Mouse (Mus musculus): ENCODE measurements around the gene Ttf2. TPM values are rescaled to one million over a fixed set of nuclear protein-coding genes. Genes with fewer than 3 reads are reported as not detected.

The Ttf2 gene
- polyA plus RNA-seq, 1 experiment = 5.2 TPM

DNA sequence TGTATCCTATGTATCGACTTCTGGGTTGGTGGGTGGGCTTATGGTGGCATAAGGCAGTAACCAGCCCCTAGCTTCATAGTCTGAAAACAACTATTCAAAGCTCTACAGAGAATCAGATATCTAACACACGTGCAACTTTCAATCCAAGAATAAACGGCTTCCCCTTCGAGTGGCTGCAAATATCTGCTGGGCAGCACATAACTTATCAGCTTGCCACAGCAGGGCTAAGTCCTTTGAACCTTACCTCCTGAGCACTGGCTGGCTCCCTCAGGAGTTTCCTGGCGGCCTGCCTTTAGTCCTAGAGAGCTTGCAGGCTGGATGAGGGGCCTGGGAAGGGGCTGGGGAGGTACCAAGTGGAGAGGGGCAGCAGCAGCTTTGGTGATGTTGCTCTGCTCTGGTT is 8.5 kb downstream of the Ttf2 start:
- no peaks in the 10 kb centered on the region for H3K79me2 ChIP-seq (ENCODE audit: control insufficient read depth, insufficient read depth)
- H3K36me3 ChIP-seq (ENCODE audit: control insufficient read depth, insufficient read depth) = peaks cover 14% of the 10 kb centered on the region
- no peak overlapping the region for H3K4me2 ChIP-seq (ENCODE audit: low read depth)
- no peaks in the 10 kb centered on the region for H3K27me3 ChIP-seq (ENCODE audit: control insufficient read depth, insufficient read depth, insufficient read length)
- no peak overlapping the region for H3K4me3 ChIP-seq
- no peak for TF ChIP-seq POLR2AphosphoS2 (IDR thresholded peaks at IDR 0.05; ENCODE audit: insufficient read length, low read depth)
- no peak for TF ChIP-seq CEBPB (IDR thresholded peaks at IDR 0.05; ENCODE audit: insufficient read depth, poor library complexity, severe bottlenecking)
- TF ChIP-seq TCF12 (IDR thresholded peaks at IDR 0.05; ENCODE audit: insufficient read depth, poor library complexity, severe bottlenecking) = no peak
- no peak for TF ChIP-seq SRF (IDR thresholded peaks at IDR 0.05; ENCODE audit: control insufficient read depth, insufficient read length, low read depth)
- TF ChIP-seq E2F4 (IDR thresholded peaks at IDR 0.05; ENCODE audit: insufficient read depth) = no peak
- TF ChIP-seq MAX (IDR thresholded peaks at IDR 0.05; ENCODE audit: low read depth) = no peak
- TF ChIP-seq MYOD1 (IDR thresholded peaks at IDR 0.05; ENCODE audit: control insufficient read depth in 1 of 3, insufficient read length in 2 of 3, low read depth in 2 of 3) = no peak
- TF ChIP-seq POLR2A (IDR thresholded peaks at IDR 0.05; ENCODE audit: insufficient read length, low read depth) = no peak
- TF ChIP-seq TCF3 (IDR thresholded peaks at IDR 0.05; ENCODE audit: insufficient read length, low read depth) = no peak
- TF ChIP-seq REST (IDR thresholded peaks at IDR 0.05; ENCODE audit: insufficient read depth, insufficient read length) = no peak
- TF ChIP-seq MYOG (IDR thresholded peaks at IDR 0.05; ENCODE audit: control insufficient read depth in 1 of 3, insufficient read depth in 1 of 3, insufficient read length in 2 of 3, low read depth in 2 of 3) = no peak
- no peak overlapping the region for H3ac ChIP-seq (ENCODE audit: control insufficient read depth, insufficient read length)

DNA sequence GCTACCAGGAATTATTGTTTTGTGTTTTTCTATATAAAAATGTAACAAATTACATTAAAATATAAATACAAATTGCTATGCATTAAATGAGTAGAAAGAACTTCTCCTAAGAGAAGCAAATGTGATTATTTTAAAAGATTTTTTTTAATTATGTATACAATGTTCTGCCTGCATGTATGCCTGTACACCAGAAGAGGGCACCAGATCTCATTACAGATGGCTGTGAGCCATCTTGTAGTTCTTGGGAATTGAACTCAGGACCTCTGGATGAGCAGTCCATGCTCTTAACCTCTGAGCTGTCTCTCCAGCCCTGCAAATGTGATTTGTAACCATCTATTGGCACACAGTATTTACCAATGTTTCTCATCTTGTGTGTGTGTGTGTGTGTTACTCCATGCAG is 14.8 kb downstream of the Ttf2 start:
- TF ChIP-seq POLR2AphosphoS2 (IDR thresholded peaks at IDR 0.05; ENCODE audit: insufficient read length, low read depth) = no peak
- no peak for TF ChIP-seq USF1 (IDR thresholded peaks at IDR 0.05; ENCODE audit: low read depth)
- no peak for TF ChIP-seq MYOD1 (IDR thresholded peaks at IDR 0.05; ENCODE audit: control insufficient read depth in 1 of 3, insufficient read length in 2 of 3, low read depth in 2 of 3)
- no peaks in the 10 kb centered on the region for H3K79me2 ChIP-seq (ENCODE audit: control insufficient read depth, insufficient read depth)
- no peak overlapping the region for H3K4me3 ChIP-seq
- no peaks in the 10 kb centered on the region for H3K27me3 ChIP-seq (ENCODE audit: control insufficient read depth, insufficient read depth, insufficient read length)
- no peak overlapping the region for H3ac ChIP-seq (ENCODE audit: control insufficient read depth, insufficient read length)
- H3K36me3 ChIP-seq (ENCODE audit: control insufficient read depth, insufficient read depth) = peaks cover 9% of the 10 kb centered on the region
- no peak overlapping the region for H3K4me2 ChIP-seq (ENCODE audit: low read depth)

DNA sequence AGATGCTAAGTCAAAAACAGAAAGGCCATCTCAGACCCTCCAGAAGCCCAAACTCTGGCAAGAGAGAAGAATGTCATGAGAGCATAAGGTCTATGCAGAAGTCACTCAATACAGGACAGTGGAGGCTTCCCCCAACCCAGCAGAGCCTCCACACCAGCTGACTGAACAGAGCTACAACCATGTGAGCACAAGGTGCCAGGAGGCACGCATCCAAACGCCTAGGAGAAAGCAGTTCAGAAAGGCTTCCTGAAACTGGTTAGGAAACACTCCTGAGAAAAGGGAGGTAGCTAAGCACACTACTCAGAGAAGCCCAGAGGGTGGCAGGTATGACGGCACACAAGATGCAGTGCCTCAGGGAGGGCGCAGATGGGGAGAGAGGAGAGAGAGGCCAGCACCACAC is 17.9 kb downstream of the Ttf2 start:
- Histone ChIP-seq H3K4me3 (no peak overlapping the region), H3K79me2 (ENCODE audit: control insufficient read depth, insufficient read depth) (no peaks in the 10 kb centered on the region), H3K4me2 (ENCODE audit: low read depth) (no peak overlapping the region), H3K36me3 (ENCODE audit: control insufficient read depth, insufficient read depth) (peaks cover 15% of the 10 kb centered on the region), H3ac (ENCODE audit: control insufficient read depth, insufficient read length) (no peak overlapping the region), H3K27me3 (ENCODE audit: control insufficient read depth, insufficient read depth, insufficient read length) (no peaks in the 10 kb centered on the region)
- TF ChIP-seq POLR2AphosphoS2 (IDR thresholded peaks at IDR 0.05; ENCODE audit: insufficient read length, low read depth) (no peak), TCF3 (IDR thresholded peaks at IDR 0.05; ENCODE audit: insufficient read length, low read depth) (no peak), POLR2A (IDR thresholded peaks at IDR 0.05; ENCODE audit: insufficient read length, low read depth) (no peak), MYOD1 (IDR thresholded peaks at IDR 0.05; ENCODE audit: control insufficient read depth in 1 of 3, insufficient read length in 2 of 3, low read depth in 2 of 3) (no peak), REST (IDR thresholded peaks at IDR 0.05; ENCODE audit: insufficient read depth, insufficient read length) (no peak), MAX (IDR thresholded peaks at IDR 0.05; ENCODE audit: low read depth) (no peak)

DNA sequence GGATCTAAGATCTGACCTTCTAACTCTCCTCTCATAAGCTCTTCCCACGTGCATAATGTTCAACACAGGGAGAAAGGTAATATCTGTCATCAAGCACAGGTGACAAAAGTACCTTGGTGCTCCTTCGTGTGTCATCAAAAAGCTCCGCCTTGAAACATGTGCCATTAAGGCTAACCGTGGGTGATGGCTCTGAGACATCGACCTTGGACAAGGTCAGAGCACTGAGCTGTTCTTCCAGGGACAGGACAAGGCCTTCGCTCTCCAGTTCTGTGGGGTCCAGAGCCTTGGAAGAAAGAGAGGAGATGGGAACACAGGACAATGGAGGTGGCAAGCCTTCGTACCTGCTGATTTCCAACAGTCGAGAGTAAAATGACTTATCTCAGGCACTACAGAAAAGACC is 22.2 kb downstream of the Ttf2 start:
- Histone ChIP-seq H3K4me2 (ENCODE audit: low read depth) (no peak overlapping the region), H3K36me3 (ENCODE audit: control insufficient read depth, insufficient read depth) (peaks cover 13% of the 10 kb centered on the region), H3K27me3 (ENCODE audit: control insufficient read depth, insufficient read depth, insufficient read length) (no peaks in the 10 kb centered on the region), H3K79me2 (ENCODE audit: control insufficient read depth, insufficient read depth) (no peaks in the 10 kb centered on the region), H3K4me3 (no peak overlapping the region), H3ac (ENCODE audit: control insufficient read depth, insufficient read length) (no peak overlapping the region)
- no peak for TF ChIP-seq MYOD1 (IDR thresholded peaks at IDR 0.05; ENCODE audit: control insufficient read depth in 1 of 3, insufficient read length in 2 of 3, low read depth in 2 of 3)
- TF ChIP-seq REST (IDR thresholded peaks at IDR 0.05; ENCODE audit: insufficient read depth, insufficient read length) = no peak
- no peak for TF ChIP-seq CEBPB (IDR thresholded peaks at IDR 0.05; ENCODE audit: insufficient read depth, poor library complexity, severe bottlenecking)
- no peak for TF ChIP-seq TCF12 (IDR thresholded peaks at IDR 0.05; ENCODE audit: insufficient read depth, poor library complexity, severe bottlenecking)
- no peak for TF ChIP-seq E2F4 (IDR thresholded peaks at IDR 0.05; ENCODE audit: insufficient read depth)
- no peak for TF ChIP-seq MAX (IDR thresholded peaks at IDR 0.05; ENCODE audit: low read depth)
- no peak for TF ChIP-seq MYOG (IDR thresholded peaks at IDR 0.05; ENCODE audit: control insufficient read depth in 1 of 3, insufficient read depth in 1 of 3, insufficient read length in 2 of 3, low read depth in 2 of 3)
- TF ChIP-seq USF1 (IDR thresholded peaks at IDR 0.05; ENCODE audit: low read depth) = no peak
- no peak for TF ChIP-seq SRF (IDR thresholded peaks at IDR 0.05; ENCODE audit: control insufficient read depth, insufficient read length, low read depth)
- TF ChIP-seq POLR2AphosphoS2 (IDR thresholded peaks at IDR 0.05; ENCODE audit: insufficient read length, low read depth) = no peak
- TF ChIP-seq TCF3 (IDR thresholded peaks at IDR 0.05; ENCODE audit: insufficient read length, low read depth) = no peak

DNA sequence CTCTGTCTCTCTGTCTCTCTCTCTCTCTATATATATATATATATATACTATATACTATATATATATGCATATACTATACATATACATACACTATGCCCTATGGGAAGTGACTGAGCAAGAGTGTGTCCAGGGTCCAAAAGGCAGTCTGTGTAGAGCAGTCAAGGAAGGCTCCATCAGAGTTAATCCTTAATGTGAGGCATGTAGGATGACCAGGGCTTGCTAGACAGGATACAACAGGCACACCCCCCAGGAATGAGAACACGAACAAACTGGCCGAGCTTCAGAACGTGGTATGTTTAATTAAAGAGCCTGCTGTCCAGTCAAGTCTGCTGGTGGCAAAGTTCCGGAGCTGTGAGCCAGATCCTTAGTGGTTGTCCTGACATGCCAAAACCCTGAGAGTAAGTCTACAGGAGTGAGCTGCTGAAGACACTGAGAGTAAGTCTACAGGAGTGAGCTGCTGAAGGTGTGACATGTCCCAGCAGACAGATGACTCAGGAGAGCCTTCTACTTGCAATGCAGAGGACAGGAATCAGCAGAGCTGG is 28.9 kb downstream of the Ttf2 start:
- H3K36me3 ChIP-seq (ENCODE audit: control insufficient read depth, insufficient read depth) = peaks cover 11% of the 10 kb centered on the region
- H3K4me3 ChIP-seq = no peak overlapping the region
- no peak overlapping the region for H3K4me2 ChIP-seq (ENCODE audit: low read depth)
- H3ac ChIP-seq (ENCODE audit: control insufficient read depth, insufficient read length) = no peak overlapping the region
- no peaks in the 10 kb centered on the region for H3K27me3 ChIP-seq (ENCODE audit: control insufficient read depth, insufficient read depth, insufficient read length)
- H3K79me2 ChIP-seq (ENCODE audit: control insufficient read depth, insufficient read depth) = no peaks in the 10 kb centered on the region
- no peak for TF ChIP-seq CEBPB (IDR thresholded peaks at IDR 0.05; ENCODE audit: insufficient read depth, poor library complexity, severe bottlenecking)
- no peak for TF ChIP-seq USF1 (IDR thresholded peaks at IDR 0.05; ENCODE audit: low read depth)
- TF ChIP-seq MAX (IDR thresholded peaks at IDR 0.05; ENCODE audit: low read depth) = no peak
- TF ChIP-seq POLR2AphosphoS2 (IDR thresholded peaks at IDR 0.05; ENCODE audit: insufficient read length, low read depth) = no peak
